Mouse (Mus musculus): ENCODE measurements at regions not wholly inside any gene's neighbourhood (a gene's known extent, or its start where the extent isn't known, plus 50 kb on each side); places are given as distances from the start of the nearest gene placed in this dataset.

- DNase-seq (ENCODE audit: low spot score in 2 of 2): no peak
Measured at GRCm38 (mm10) chr13:57365096-57365495, 469.3 kb upstream of the Trpc7 start.

GRCm38 (mm10) chr13:57364396-57364795 is 468.6 kb upstream of the Trpc7 start:
- no peak for DNase-seq (ENCODE audit: low spot score in 2 of 2)

GRCm38 (mm10) chr13:57362563-57362962 is 466.8 kb upstream of the Trpc7 start:
- DNase-seq (ENCODE audit: low spot score in 2 of 2): no peak

- DNase-seq (ENCODE audit: low spot score in 2 of 2): no peak
Measured at GRCm38 (mm10) chr13:57361286-57361685, 465.5 kb upstream of the Trpc7 start.

GRCm38 (mm10) chr13:57354606-57355005 is 458.8 kb upstream of the Trpc7 start:
- DNase-seq (ENCODE audit: low spot score in 2 of 2): no peak

GRCm38 (mm10) chr13:57353976-57354375 is 458.2 kb upstream of the Trpc7 start:
- no peak for DNase-seq (ENCODE audit: low spot score in 2 of 2)

GRCm38 (mm10) chr13:57350828-57351227 is 455.0 kb upstream of the Trpc7 start:
- no peak for DNase-seq (ENCODE audit: low spot score in 2 of 2)

- DNase-seq (ENCODE audit: low spot score in 2 of 2): no peak
Measured at GRCm38 (mm10) chr13:57338676-57339075, 442.9 kb upstream of the Trpc7 start.

GRCm38 (mm10) chr13:57336596-57336995 is 440.8 kb upstream of the Trpc7 start:
- no peak for DNase-seq (ENCODE audit: low spot score in 2 of 2)

- DNase-seq (ENCODE audit: low spot score in 2 of 2): no peak
Measured at GRCm38 (mm10) chr13:57332976-57333375, 437.2 kb upstream of the Trpc7 start.

- DNase-seq (ENCODE audit: low spot score in 2 of 2): no peak
Measured at GRCm38 (mm10) chr13:57331868-57332267, 436.1 kb upstream of the Trpc7 start.

- DNase-seq (ENCODE audit: low spot score in 2 of 2): no peak
Measured at GRCm38 (mm10) chr13:57325306-57325925, 429.6 kb upstream of the Trpc7 start.

- DNase-seq (ENCODE audit: low spot score in 2 of 2): no peak
Measured at GRCm38 (mm10) chr13:57316211-57317005, 420.6 kb upstream of the Trpc7 start.

GRCm38 (mm10) chr13:57314512-57314911 is 418.7 kb upstream of the Trpc7 start:
- no peak for DNase-seq (ENCODE audit: low spot score in 2 of 2)

- DNase-seq (ENCODE audit: low spot score in 2 of 2): no peak
Measured at GRCm38 (mm10) chr13:57313731-57314130, 417.9 kb upstream of the Trpc7 start.

- no peak for DNase-seq (ENCODE audit: low spot score in 2 of 2)
Measured at GRCm38 (mm10) chr13:57311235-57311634, 415.4 kb upstream of the Trpc7 start.

- DNase-seq (ENCODE audit: low spot score in 2 of 2): no peak
Measured at GRCm38 (mm10) chr13:57309618-57310017, 413.8 kb upstream of the Trpc7 start.

GRCm38 (mm10) chr13:57307971-57308903 is 412.4 kb upstream of the Trpc7 start:
- DNase-seq (ENCODE audit: low spot score in 2 of 2): no peak

- no peak for DNase-seq (ENCODE audit: low spot score in 2 of 2)
Measured at GRCm38 (mm10) chr13:57305586-57305985, 409.8 kb upstream of the Trpc7 start.

- DNase-seq (ENCODE audit: low spot score in 2 of 2): no peak
Measured at GRCm38 (mm10) chr13:57303805-57304204, 408.0 kb upstream of the Trpc7 start.

- no peak for DNase-seq (ENCODE audit: low spot score in 2 of 2)
Measured at GRCm38 (mm10) chr13:57291737-57292490, 396.1 kb upstream of the Trpc7 start.

All from left cerebral cortex, adult 8-10 months (tissue).